Mouse (Mus musculus) heart, postnatal 0 days (tissue): ENCODE data around the gene Mchr1.

Experiments used
- CTCF ChIP-seq: IDR thresholded peaks from 2 replicates; pipeline ENCODE4 v1.5.1; 2016; ENCODE audit warnings: antibody characterized with exemption, control low read depth, low read depth
- EP300 ChIP-seq: IDR thresholded peaks from 2 replicates; pipeline ENCODE4 v1.6.1; 2016; ENCODE audit warnings: antibody characterized with exemption, low read depth

GRCm38 (mm10) chr15:81189061-81189460 lies 46.2 kb upstream of the Mchr1 start:
- no peak for TF ChIP-seq CTCF
- no peak for TF ChIP-seq EP300
